Comparison of ENCODE assay signal across 14 mouse cellular contexts in genomic region chr11:68777933-68778332, GRCm38 (mm10).
"Had no signal": no experiment of that assay in that cellular context is flagged by ENCODE, and none has a peak within 500 bp of the region (broad histone marks: within the 10 kb centered on the region; RNA-seq: fewer than 3 reads in every experiment).

No protein-coding gene starts in this region.

- DNase-seq: liver, postnatal 0 days; lung, adult 2 months; lung, postnatal 14 days; lung, postnatal 36 days; thymus, postnatal 14 days; thymus, postnatal 36 days had no signal

- H3K9me3 ChIP-seq: lung, embryonic 15.5 days; megakaryocyte, embryonic 14.5 days; midbrain, embryonic 13.5 days; midbrain, embryonic 15.5 days; neural tube, embryonic 12.5 days; stomach, embryonic 15.5 days had no signal

- H3K27ac ChIP-seq: lung, embryonic 15.5 days; macrophage; midbrain, embryonic 13.5 days; midbrain, embryonic 15.5 days; neural tube, embryonic 12.5 days; stomach, embryonic 15.5 days; stomach, postnatal 0 days had no signal

- H3K4me1 ChIP-seq: lung, embryonic 15.5 days; stomach, embryonic 15.5 days had no signal

- H3K9ac ChIP-seq: liver, postnatal 0 days; lung, embryonic 15.5 days; midbrain, embryonic 13.5 days; midbrain, embryonic 15.5 days; neural tube, embryonic 12.5 days; stomach, embryonic 15.5 days had no signal

- H3K27me3 ChIP-seq: lung, embryonic 15.5 days; midbrain, embryonic 13.5 days; midbrain, embryonic 15.5 days; neural tube, embryonic 12.5 days; stomach, embryonic 15.5 days had no signal

- H3K4me3 ChIP-seq: lung, embryonic 15.5 days; megakaryocyte, embryonic 14.5 days; midbrain, embryonic 13.5 days; midbrain, embryonic 15.5 days; neural tube, embryonic 12.5 days; stomach, embryonic 15.5 days had no signal
